Comparison of ENCODE assay signal across 7 mouse cellular contexts in genomic region chr4:63216566-63216965, GRCm38 (mm10). TPM values are rescaled to one million over a fixed set of nuclear protein-coding genes. Genes with fewer than 3 reads are reported as not detected.
DNase-seq lines count a peak whose midpoint lies in the region; ATAC-seq and TF ChIP-seq lines count a peak whose summit lies in the region.

No protein-coding gene starts in this region.

- H3K9ac ChIP-seq in ES-Bruce4 (ENCODE audit: low read depth, poor library complexity, severe bottlenecking), result peak overlapping the region; percentile 86; the same call in 1 of the 2 replicates
- peak overlapping the region; percentile 82; the same call in 1 of the 2 replicates for H3K9ac ChIP-seq in hindbrain, embryonic 13.5 days
- H3K9ac ChIP-seq in liver, embryonic 15.5 days, result peak overlapping the region; percentile 30; the same call in 1 of the 2 replicates
- peak overlapping the region; percentile 77 for H3K9ac ChIP-seq in stomach, postnatal 0 days (ENCODE audit: low read length)

- H3K27ac ChIP-seq in ES-Bruce4 (ENCODE audit: insufficient read depth, low read length), result no peak overlapping the region
- H3K27ac ChIP-seq in brown adipose tissue, adult 24 weeks (replicated peaks; ENCODE audit: low read depth, low read length), result peak overlapping the region; percentile 63
- no peak overlapping the region for H3K27ac ChIP-seq in hindbrain, embryonic 13.5 days
- no peak overlapping the region for H3K27ac ChIP-seq in liver, embryonic 15.5 days (replicated peaks)
- H3K27ac ChIP-seq in stomach, postnatal 0 days (replicated peaks), result peak overlapping the region; percentile 76

- WGBS in hindbrain, embryonic 13.5 days, result 30% methylated on average over 9 of the region's 9 CpGs
- 26% methylated on average over 9 of the region's 9 CpGs for WGBS in liver, embryonic 15.5 days (ENCODE audit: insufficient replicate concordance)
- WGBS in stomach, postnatal 0 days, result 15% methylated on average over 9 of the region's 9 CpGs

- TF ChIP-seq EP300 in ES-Bruce4 (IDR thresholded peaks at IDR 0.05; ENCODE audit: insufficient read depth, low read depth, low read length), result no peak
- no peak for TF ChIP-seq EP300 in stomach, postnatal 0 days (optimal IDR thresholded peaks at IDR 0.05)

- H3K9me3 ChIP-seq in ES-Bruce4 (replicated peaks; ENCODE audit: control insufficient read depth, insufficient read depth, low read length, poor library complexity, severe bottlenecking), result no peaks in the 10 kb centered on the region
- H3K9me3 ChIP-seq in hindbrain, embryonic 13.5 days, result no peaks in the 10 kb centered on the region
- H3K9me3 ChIP-seq in liver, embryonic 15.5 days (replicated peaks), result no peaks in the 10 kb centered on the region
- no peaks in the 10 kb centered on the region for H3K9me3 ChIP-seq in stomach, postnatal 0 days (ENCODE audit: control insufficient read depth, low read length)

- peak; percentile 21; the same call in 1 of the 2 replicates for ATAC-seq in hindbrain, embryonic 13.5 days (ENCODE audit: low FRiP score)
- peak; percentile 18; the same call in 1 of the 2 replicates for ATAC-seq in liver, embryonic 15.5 days (ENCODE audit: insufficient read depth)
- ATAC-seq in stomach, postnatal 0 days (ENCODE audit: low FRiP score, low TSS enrichment), result peak; percentile 47

- H3K4me2 ChIP-seq in hindbrain, embryonic 13.5 days, result peak overlapping the region; percentile 100
- peak overlapping the region; percentile 67 for H3K4me2 ChIP-seq in liver, embryonic 15.5 days
- peak overlapping the region; percentile 99 for H3K4me2 ChIP-seq in stomach, postnatal 0 days (replicated peaks; ENCODE audit: low read depth)

- H3K27me3 ChIP-seq in ES-Bruce4 (ENCODE audit: control insufficient read depth, insufficient read depth, low read length, poor library complexity, severe bottlenecking), result peaks cover 12% of the 10 kb centered on the region; the same call in 1 of the 2 replicates
- H3K27me3 ChIP-seq in hindbrain, embryonic 13.5 days, result peaks cover 65% of the 10 kb centered on the region
- peaks cover 54% of the 10 kb centered on the region for H3K27me3 ChIP-seq in liver, embryonic 15.5 days
- H3K27me3 ChIP-seq in stomach, postnatal 0 days (ENCODE audit: control insufficient read depth, insufficient read depth, low read length), result no peaks in the 10 kb centered on the region

- DNase-seq in stomach, postnatal 0 days (ENCODE audit: low spot score), result peak; percentile 62
- DNase-seq in right cerebral cortex, adult 2 months (ENCODE audit: low spot score in 2 of 2), result no peak
- no peak for DNase-seq in B cell, adult 2 months

- H3K36me3 ChIP-seq in ES-Bruce4 (ENCODE audit: control insufficient read depth, insufficient read depth, low read length, poor library complexity, severe bottlenecking), result no peaks in the 10 kb centered on the region
- no peaks in the 10 kb centered on the region for H3K36me3 ChIP-seq in hindbrain, embryonic 13.5 days
- H3K36me3 ChIP-seq in liver, embryonic 15.5 days (replicated peaks), result no peaks in the 10 kb centered on the region
- no peaks in the 10 kb centered on the region for H3K36me3 ChIP-seq in stomach, postnatal 0 days (ENCODE audit: control insufficient read depth, insufficient read depth, low read length)

- no peaks in the 10 kb centered on the region for H3K4me1 ChIP-seq in ES-Bruce4 (ENCODE audit: control insufficient read depth, insufficient read depth, low read length)
- peaks cover 8% of the 10 kb centered on the region for H3K4me1 ChIP-seq in brown adipose tissue, adult 24 weeks (ENCODE audit: control insufficient read depth, insufficient read depth, insufficient read length, low read length)
- peaks cover 34% of the 10 kb centered on the region for H3K4me1 ChIP-seq in hindbrain, embryonic 13.5 days (replicated peaks)
- H3K4me1 ChIP-seq in liver, embryonic 15.5 days (replicated peaks), result no peaks in the 10 kb centered on the region; the same call in none of the 2 replicates
- peaks cover 10% of the 10 kb centered on the region for H3K4me1 ChIP-seq in stomach, postnatal 0 days (replicated peaks; ENCODE audit: control insufficient read depth, insufficient read depth)

- no peak overlapping the region for H3K4me3 ChIP-seq in ES-Bruce4 (ENCODE audit: low read depth, low read length)
- H3K4me3 ChIP-seq in brown adipose tissue, adult 24 weeks (ENCODE audit: insufficient read depth, low read depth, low read length), result peak overlapping the region; percentile 80
- peak overlapping the region; percentile 69 for H3K4me3 ChIP-seq in hindbrain, embryonic 13.5 days
- H3K4me3 ChIP-seq in liver, embryonic 15.5 days (replicated peaks), result peak overlapping the region; percentile 57
- peak overlapping the region; percentile 75 for H3K4me3 ChIP-seq in stomach, postnatal 0 days (ENCODE audit: low read depth, low read length)

- TF ChIP-seq POLR2A in ES-Bruce4 (IDR thresholded peaks at IDR 0.05; ENCODE audit: insufficient read depth, low read length), result no peak

- TF ChIP-seq CTCF in ES-Bruce4 (IDR thresholded peaks at IDR 0.05; ENCODE audit: low read depth, low read length), result no peak
- 0 out of 2 replicates have a peak, but pooled peaks have one; percentile 2 for TF ChIP-seq CTCF in stomach, postnatal 0 days (IDR thresholded peaks at IDR 0.05; ENCODE audit: low read depth)

RNA-seq across cellular contexts. Expression of gene Col27a1, which starts 2.8 kb away (rescaled TPM):
- polyA plus RNA-seq in ES-Bruce4 (2011; ENCODE audit: insufficient read depth, insufficient read length, low read depth, missing spikeins), result 1.4 and 1.7 TPM in 2 replicates
- 11.7 and 14.9 TPM in 2 replicates for polyA plus RNA-seq in brown adipose tissue, adult 24 weeks (2012; ENCODE audit: insufficient read depth, insufficient read length, missing spikeins)
- polyA plus RNA-seq in hindbrain, embryonic 13.5 days (2015; fragmentation: Nextera tagmentation; extraction: Ambion mirVana), result 2.1 and 2.4 TPM in 2 replicates
- polyA plus RNA-seq in liver, embryonic 15.5 days (2015; fragmentation: Nextera tagmentation; extraction: Ambion mirVana), result 1.8 and 2.1 TPM in 2 replicates
- polyA plus RNA-seq in stomach, postnatal 0 days (2015; fragmentation: Nextera tagmentation; extraction: Ambion mirVana), result 5.3 and 6.2 TPM in 2 replicates

RNA-seq across cellular contexts. Expression of gene Kif12, which starts 44.6 kb away (rescaled TPM):
- polyA plus RNA-seq in ES-Bruce4 (2011; ENCODE audit: insufficient read depth, insufficient read length, low read depth, missing spikeins), result not detected in 2 replicates
- polyA plus RNA-seq in brown adipose tissue, adult 24 weeks (2012; ENCODE audit: insufficient read depth, insufficient read length, missing spikeins), result not detected in 2 replicates
- polyA plus RNA-seq in hindbrain, embryonic 13.5 days (2015; fragmentation: Nextera tagmentation; extraction: Ambion mirVana), result not detected in 2 replicates
- polyA plus RNA-seq in liver, embryonic 15.5 days (2015; fragmentation: Nextera tagmentation; extraction: Ambion mirVana), result 5.1 and 5.7 TPM in 2 replicates
- 4.0 and 4.7 TPM in 2 replicates for polyA plus RNA-seq in stomach, postnatal 0 days (2015; fragmentation: Nextera tagmentation; extraction: Ambion mirVana)

Comparison
In these comparisons a context has a peak if more than half of its experiments do, and no peak if none do; other contexts are left out.
1. H3K27ac ChIP-seq: peak in brown adipose tissue, adult 24 weeks (single experiment) and stomach, postnatal 0 days (single experiment); none in ES-Bruce4 (single experiment), hindbrain, embryonic 13.5 days (single experiment) and liver, embryonic 15.5 days (single experiment).
2. H3K9ac ChIP-seq: peak in every context shown above with its lines; median percentile 86 in ES-Bruce4; 82 in hindbrain, embryonic 13.5 days; 77 in stomach, postnatal 0 days; 30 in liver, embryonic 15.5 days.
3. Peak in every context shown above with its lines, with median percentiles within 50 percentile points of each other: ATAC-seq and H3K4me2 ChIP-seq.